Mouse (Mus musculus): Measurements from ENCODE around the gene Gkap1. TPM values are rescaled to one million over a fixed set of nuclear protein-coding genes. Genes with fewer than 3 reads are reported as not detected.

The Gkap1 gene
- polyA plus RNA-seq, 1 experiment, result 28.0 TPM

DNA sequence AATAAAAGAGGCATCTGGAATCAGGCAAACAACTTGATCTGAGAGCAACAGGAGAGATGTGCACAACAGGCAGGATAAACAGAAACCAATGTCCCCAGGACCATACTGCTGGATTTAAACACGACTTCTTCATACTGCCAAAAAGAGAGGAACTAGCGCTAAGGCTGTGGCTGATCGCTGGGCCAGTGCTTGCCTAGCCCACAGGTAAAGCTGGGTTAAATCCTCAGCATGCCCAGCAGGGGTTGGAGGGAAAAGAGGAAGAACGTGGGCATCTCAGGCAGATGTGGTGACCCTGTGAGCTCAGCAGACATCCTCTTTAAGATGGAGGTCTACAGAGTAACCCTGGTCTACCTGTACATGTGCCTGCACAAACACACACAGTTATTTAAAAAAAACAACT is 70.5 kb downstream of the Gkap1 start:
- no peak for DNase-seq (ENCODE audit: extremely low spot score in 1 of 2, low spot score in 1 of 2)

DNA sequence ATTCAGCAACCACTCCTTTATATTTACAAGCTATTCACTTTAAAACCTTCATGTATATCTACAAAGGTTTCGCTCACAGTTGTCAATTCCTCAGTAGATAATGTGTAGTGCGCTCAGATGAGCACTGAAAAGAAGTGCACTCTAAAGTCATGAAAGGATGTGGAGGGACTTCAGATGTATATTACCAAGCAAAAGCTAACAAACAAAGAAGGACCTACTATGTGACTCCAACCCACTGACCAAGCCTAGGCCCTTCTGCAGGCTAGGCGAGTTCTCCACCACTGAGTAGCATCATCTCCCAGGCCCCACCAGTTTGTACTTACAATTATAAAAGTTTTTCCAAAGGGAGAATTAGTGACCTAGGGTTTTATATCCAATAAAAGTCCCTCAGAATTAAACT is 71.3 kb downstream of the Gkap1 start:
- no peak for DNase-seq (ENCODE audit: extremely low spot score in 1 of 2, low spot score in 1 of 2)

DNA sequence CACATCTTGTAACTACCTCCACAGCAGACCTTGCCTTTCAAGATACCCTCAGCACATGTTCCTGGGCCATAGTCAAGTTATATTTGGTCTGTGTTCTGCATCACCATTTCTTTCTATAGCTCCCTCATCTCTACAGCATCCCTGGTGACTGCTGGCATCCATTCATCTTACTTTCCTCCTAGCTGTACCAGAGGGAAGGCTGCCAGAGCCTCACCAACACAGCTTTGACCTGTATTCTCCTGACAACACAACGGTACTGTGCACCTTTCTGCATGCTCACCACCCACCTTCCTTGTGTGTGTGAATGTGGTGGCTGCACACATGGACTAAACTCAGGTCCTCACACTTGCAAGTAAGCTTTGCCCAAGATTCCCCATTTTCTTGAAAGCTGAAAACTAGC is 72.6 kb downstream of the Gkap1 start:
- peak in 1 of 2 experiments; percentile 56 for DNase-seq (ENCODE audit: extremely low spot score in 1 of 2, low spot score in 1 of 2)

DNA sequence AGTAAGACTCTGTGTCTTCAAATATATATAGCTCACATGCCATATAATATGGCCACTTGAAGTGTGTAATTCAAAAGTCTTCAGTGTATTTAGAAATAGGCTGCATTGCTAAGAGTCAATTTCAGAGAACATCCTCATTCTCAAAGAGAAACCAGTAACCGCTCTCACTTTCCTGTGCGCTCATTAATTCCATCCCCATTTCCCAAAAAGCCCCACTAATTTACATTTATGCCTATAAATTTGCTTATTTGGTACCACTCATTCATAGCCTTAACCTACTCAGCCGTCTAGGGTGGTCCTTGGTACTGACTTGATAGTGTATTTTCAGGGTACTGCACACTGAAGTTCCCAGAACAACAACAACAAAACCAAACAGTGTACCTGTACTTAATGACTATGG is 73.6 kb downstream of the Gkap1 start:
- DNase-seq (ENCODE audit: extremely low spot score in 1 of 2, low spot score in 1 of 2), result no peak

DNA sequence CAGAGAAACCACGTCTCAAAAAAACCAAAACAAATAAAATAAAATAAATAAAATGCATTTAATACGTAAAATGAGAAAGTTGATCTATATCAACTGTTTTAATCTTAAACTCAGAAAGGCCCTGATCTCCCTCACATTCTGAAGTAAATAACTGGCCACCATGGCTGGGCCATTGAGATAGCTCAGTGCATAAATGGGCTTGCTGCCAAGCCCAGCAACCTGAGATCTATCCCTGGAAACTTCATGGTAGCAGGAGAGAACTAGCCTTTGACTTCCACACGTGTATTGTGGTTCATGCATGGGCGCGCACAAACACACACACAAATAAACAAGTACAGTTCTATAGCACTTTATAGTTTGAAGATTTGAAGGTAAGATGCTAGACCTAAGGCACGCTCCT is 74.2 kb downstream of the Gkap1 start:
- DNase-seq (ENCODE audit: extremely low spot score in 1 of 2, low spot score in 1 of 2), result no peak

DNA sequence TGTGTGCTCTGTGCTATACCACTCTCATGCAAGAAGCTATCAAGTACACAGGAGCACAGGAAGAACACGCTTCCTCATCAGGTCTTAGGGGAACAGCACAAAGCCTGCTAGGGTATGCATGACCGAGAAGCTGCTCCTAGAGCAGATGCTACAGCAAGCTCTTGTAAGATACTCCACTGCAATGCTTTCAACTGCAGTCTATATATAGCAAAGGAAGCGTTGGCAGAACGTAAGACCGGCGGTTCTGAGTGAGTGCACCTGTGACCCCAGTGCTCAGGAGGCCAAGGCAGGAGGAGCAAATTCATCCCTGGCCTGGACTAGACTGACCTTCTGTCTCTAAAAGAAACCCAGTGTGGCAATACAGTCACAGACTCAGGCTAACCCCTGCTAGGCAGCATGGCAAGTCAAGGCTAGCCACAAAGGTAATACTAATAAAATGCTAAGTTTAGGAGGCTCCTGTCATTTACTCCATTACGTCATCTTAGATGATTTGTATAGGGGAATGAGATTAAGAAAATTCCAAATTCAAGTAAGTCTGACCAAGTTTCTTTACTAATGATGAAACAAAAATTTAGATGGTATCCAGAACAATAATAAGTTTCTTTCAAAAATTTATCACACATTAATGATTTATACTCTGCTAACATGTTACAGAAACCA is 77.4 kb downstream of the Gkap1 start:
- no peak for DNase-seq (ENCODE audit: extremely low spot score in 1 of 2, low spot score in 1 of 2)

DNA sequence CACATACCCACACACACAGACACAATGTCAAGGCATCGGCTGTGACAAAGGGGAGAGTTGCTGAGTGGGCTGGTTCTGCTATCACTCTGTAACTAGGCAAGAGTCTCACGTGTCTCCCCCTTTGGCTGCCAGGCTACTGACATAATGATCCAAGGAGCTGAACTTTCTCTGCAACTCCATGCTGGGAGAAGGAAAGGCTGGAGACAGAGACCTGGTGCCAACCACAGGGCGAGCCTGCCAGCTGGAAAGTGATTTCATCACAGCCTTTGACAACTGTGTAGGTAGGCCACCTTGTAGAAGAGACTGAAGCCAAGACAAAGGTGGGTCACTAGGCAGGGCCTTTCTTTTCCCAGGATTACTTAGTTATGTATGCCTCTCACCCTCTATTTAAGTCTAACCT is 78.3 kb downstream of the Gkap1 start:
- no peak for DNase-seq (ENCODE audit: extremely low spot score in 1 of 2, low spot score in 1 of 2)

DNA sequence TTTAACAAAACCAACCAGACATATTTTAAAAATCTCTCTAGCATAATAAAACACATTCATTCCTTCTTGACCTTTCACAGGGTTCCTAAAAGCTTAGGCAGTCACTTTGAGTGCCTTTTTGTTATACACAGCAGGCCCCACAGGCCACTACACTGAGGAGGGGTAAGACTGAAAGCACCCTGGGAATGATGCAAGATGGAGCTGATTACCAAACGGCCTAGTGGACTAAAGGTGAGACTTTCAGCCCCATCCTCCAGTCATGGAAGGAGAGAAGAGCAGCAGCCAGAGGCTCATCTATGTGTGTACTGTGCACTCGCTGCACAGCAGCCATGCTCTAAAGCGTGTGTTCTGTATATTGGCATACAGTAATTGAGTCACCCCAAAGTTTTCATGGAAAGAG is 80.6 kb downstream of the Gkap1 start:
- DNase-seq (ENCODE audit: extremely low spot score in 1 of 2, low spot score in 1 of 2), result no peak

DNA sequence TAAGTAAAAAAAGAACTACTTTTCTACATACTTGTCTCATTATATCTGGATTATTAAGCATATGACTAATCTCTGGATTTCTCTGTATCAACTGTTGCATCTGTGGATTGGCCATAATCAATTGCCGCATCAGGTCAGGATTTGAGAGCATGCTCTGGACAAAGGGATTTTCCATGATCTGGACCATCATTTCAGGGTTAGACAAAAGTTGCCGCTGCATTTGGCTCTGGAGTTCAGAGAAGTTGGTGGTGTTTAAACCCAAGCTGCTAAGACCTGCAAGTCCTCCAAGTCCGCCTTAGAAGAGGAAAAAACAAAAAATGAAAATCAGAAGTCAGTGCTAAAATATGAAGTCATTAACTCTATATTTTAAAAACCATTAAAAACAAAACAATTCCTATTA is 82.3 kb downstream of the Gkap1 start:
- DNase-seq (ENCODE audit: extremely low spot score in 1 of 2, low spot score in 1 of 2), result no peak

DNA sequence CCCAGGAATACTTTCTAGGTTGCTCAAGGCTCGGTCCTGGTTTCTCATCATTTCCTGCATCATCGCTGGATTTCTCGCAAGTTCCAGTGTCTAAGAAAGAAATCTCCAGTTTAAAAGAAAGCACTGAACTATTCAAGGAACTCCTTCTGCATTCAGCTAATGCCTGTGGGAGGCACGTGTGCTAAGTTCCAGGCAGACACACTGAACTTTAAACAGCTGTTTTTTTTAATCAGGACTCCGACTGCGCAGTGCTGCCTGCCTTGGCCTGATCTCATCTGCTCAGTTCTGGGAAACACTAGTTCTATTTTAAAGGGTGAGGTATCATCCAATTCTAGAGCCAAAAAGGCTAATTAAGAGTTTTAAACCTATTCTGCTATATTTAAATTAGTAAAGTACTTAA is 83.4 kb downstream of the Gkap1 start:
- DNase-seq (ENCODE audit: extremely low spot score in 1 of 2, low spot score in 1 of 2), result peak; percentile 14 to 35

DNA sequence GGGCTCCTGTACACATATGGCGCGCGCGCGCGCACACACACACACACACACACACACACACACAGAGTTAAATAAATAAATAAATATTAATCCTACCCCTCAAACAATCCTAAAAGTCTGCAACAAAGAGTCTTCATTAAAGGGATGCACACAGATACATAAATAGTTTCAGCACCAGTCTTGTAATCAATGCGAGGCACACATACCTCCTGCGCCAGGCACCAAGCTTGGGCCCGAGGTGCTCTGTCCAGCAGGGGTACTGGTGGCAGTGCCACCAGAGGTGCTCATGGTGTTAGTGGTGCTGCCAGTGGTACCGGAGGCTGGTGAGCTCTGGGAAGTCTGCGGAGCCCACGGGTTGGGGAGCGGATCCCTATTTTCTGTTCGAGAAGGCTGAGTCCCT is 84.0 kb downstream of the Gkap1 start:
- DNase-seq (ENCODE audit: extremely low spot score in 1 of 2, low spot score in 1 of 2), result no peak

DNA sequence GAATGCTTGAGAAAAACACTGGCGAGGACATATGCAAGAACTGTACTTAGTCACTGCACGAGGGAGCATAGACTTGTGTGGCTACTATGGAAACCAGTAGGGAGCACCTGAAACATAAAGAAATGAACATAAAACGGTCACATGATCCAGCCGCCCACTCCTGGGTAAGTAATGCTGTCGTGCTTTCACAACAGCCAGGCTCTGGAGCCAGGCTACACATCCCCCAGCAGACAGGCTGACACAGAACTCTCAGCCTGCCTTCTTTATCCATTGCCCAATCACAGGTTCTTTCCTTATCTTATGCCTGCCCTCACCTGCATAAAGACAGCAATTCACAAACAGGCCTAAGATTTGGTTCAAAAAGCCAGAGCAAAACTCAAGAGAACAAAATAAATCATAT is 86.0 kb downstream of the Gkap1 start:
- DNase-seq (ENCODE audit: extremely low spot score in 1 of 2, low spot score in 1 of 2), result peak; percentile 49 to 64

DNA sequence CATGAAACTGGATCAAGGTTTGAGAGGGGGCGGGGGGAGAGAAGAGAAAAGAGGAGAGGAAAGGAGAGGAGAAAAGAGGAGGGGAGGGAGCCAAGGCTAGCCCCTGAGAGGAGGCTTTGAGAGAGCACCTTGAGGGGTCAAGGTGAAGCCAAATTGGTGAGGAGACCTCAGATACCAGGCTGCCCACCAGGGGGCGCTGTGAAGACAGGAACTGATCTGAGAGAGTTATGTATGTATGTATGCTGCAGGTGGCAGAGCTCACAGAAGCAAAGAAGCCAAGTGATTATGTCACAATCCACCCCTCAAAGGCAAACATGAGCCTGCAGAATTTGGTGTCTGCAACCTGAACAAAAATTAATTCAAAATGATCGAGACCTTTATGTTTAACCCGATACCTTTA is 87.1 kb downstream of the Gkap1 start:
- DNase-seq (ENCODE audit: extremely low spot score in 1 of 2, low spot score in 1 of 2), result peak; percentile 69 to 91

DNA sequence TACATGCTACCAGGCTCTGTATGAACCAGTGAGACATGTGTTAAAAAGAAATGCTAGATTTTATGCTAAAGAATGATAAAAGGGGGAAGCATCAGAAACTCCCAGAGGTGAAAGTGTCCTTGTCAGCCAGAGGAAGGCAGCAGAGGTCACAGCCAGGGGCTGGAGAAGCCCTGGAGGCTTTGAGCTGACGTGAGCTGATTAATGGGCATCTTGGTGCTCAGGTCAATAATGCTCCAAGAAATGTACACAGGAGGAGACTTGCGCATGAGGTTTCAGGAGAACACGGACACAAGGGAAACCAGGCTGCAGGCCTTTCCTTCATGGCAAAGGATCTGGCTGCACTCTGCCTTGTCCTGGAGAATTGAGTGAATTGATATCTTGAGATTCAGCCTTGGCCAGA is 87.7 kb downstream of the Gkap1 start:
- DNase-seq (ENCODE audit: extremely low spot score in 1 of 2, low spot score in 1 of 2), result no peak

DNA sequence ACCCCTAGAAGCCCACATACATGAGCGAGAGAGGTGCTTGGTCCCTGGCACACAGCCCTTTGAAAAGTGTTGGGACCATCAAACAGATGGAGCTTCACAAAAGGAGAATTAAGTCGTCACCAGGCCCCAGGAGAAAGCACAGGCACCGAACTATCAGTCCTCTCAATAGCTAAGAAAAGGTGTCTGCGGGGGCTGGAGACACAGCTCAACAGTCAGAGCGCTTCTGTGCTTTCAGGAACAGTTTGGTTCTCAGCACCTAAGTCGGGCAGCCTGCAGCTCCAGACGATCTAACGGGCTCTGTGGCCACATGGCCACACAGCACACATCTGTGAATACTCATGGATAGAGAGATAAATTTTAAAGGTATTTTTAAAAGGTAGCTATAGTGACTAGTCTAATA is 89.2 kb downstream of the Gkap1 start:
- DNase-seq (ENCODE audit: extremely low spot score in 1 of 2, low spot score in 1 of 2), result peak; percentile 46 to 47

DNA sequence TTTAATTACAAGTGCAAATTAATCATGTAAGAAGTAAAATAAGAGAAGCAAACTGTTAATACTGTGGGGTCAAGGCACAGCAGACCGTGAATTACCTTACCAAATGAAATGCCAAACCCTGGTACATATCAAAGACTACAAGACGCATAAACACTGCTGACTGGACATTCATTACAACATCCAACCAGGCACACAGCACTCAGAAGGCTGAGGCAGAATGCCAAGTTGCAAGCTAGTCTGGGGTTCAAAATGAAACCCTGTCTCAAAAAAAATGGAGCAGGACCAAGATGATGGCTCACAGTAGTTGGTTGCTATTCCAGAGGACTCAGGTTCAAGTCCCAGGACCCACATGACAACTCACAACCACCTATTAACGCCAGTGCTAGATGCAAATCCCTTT is 91.4 kb downstream of the Gkap1 start:
- DNase-seq (ENCODE audit: extremely low spot score in 1 of 2, low spot score in 1 of 2), result no peak

Other genes starting within 250 kb of the Gkap1 start
- 28.9 and 30.1 TPM in 2 replicates for gene Klhl3, start 162.1 kb downstream of the Gkap1 start, polyA plus RNA-seq (2012; rRNA removed)
- gene Hnrnpa0, start 147.1 kb downstream of the Gkap1 start, polyA plus RNA-seq (2012; rRNA removed), result 97.9 and 101 TPM in 2 replicates
- gene Idnk, start 118.0 kb downstream of the Gkap1 start, polyA plus RNA-seq (2012; rRNA removed), result 21.2 and 23.2 TPM in 2 replicates
- 106 and 107 TPM in 2 replicates for gene Ubqln1, start 60.0 kb downstream of the Gkap1 start, polyA plus RNA-seq (2012; rRNA removed)
- 1.5 and 1.7 TPM in 2 replicates for gene Kif27, start 83.4 kb upstream of the Gkap1 start, polyA plus RNA-seq (2012; rRNA removed)
- 8.2 and 8.5 TPM in 2 replicates for gene 2210016F16Rik, start 109.5 kb upstream of the Gkap1 start, polyA plus RNA-seq (2012; rRNA removed)
- 12.8 and 13.0 TPM in 2 replicates for gene Rmi1, start 126.5 kb upstream of the Gkap1 start, polyA plus RNA-seq (2012; rRNA removed)
- 394 and 489 TPM in 2 replicates for gene Hnrnpk, start 127.6 kb upstream of the Gkap1 start, polyA plus RNA-seq (2012; rRNA removed)

Measured in frontal cortex, adult 2 months (tissue).